Mouse (Mus musculus) ES-Bruce4 (cell line): Measurements from ENCODE around the gene Zfp423.

Source experiments
- CTCF ChIP-seq: IDR thresholded peaks from one replicate; pipeline ENCODE4 v1.8.1; 2011; ENCODE audit warnings: low read depth, low read length
- EP300 ChIP-seq: IDR thresholded peaks from 2 replicates; pipeline ENCODE4 v1.6.1; 2011; ENCODE audit warnings: low read depth, low read length; ENCODE audit not compliant: insufficient read depth
- POLR2A ChIP-seq: IDR thresholded peaks from one replicate; pipeline ENCODE4 v1.8.1; 2011; ENCODE audit warnings: low read length; ENCODE audit not compliant: insufficient read depth

DNA sequence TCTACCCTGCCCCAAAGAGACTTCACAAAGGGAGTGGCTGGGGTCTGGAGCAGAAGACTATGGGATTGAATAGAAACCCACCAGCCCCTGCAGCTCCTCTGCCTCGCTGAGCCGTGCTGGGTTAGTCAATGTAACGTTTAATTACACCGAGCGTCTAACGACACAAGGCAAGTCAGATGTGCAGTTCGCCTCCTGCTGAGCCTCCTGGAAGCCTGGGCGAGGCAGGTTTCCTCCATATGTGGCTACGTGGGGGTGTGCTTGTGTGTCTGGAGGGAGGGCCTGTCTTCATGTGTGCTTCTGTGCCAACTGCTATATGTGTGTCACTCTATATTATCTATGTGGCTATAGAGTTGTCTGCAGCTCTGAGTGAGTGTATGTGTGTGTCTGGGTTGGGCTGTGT lies 311.6 kb downstream of the Zfp423 start:
- no peak for TF ChIP-seq EP300
- TF ChIP-seq CTCF = no peak
- TF ChIP-seq POLR2A = no peak
